Mouse (Mus musculus) E14TG2a.4 (cell line): ENCODE measurements around the gene Vrk1.

Experiments used
- CTCF ChIP-seq: conservative IDR thresholded peaks from 2 replicates; pipeline ENCODE4 v1.5.1; 2014; ENCODE audit warnings: low read length
- NANOG ChIP-seq: IDR thresholded peaks from 2 replicates; pipeline ENCODE4 v1.6.1; 2014; ENCODE audit warnings: borderline replicate concordance, low read length, mixed read lengths

DNA sequence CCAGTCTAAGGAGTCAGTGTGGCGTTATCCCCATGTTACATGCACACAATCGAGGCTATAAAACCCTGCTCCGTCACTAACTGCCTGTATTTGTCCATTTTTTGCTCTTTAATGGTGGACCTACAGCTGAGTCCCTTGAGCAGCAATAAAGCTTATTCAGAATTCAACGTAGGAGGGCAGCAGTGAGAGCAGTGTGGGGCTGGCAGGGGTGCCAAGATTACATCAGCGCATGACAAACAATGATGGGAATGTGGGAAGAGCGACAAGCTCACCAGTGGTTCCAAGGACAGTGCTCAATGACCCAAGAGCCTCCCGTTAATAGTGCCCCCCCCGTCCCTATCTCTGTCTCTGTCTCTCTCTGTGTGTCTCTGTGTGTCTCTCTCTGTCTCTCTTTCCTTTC is 8.3 kb upstream of the Vrk1 start:
- TF ChIP-seq CTCF (no peak), NANOG (no peak)
